Mouse (Mus musculus) lung, postnatal 0 days (tissue): ENCODE results near the gene Cog3.

Experiments used
- CTCF ChIP-seq: IDR thresholded peaks from 2 replicates; pipeline ENCODE4 v1.5.1; 2016; ENCODE audit warnings: antibody characterized with exemption, mild to moderate bottlenecking
- EP300 ChIP-seq: IDR thresholded peaks from 2 replicates; pipeline ENCODE4 v1.6.1; 2016; ENCODE audit warnings: antibody characterized with exemption, mild to moderate bottlenecking, control low read depth

GRCm38 (mm10) chr14:75716410-75716809 lies 37.9 kb downstream of the Cog3 start:
- no peak for TF ChIP-seq CTCF
- TF ChIP-seq EP300: no peak
